Mouse (Mus musculus) kidney, postnatal 0 days (tissue): ENCODE measurements around the gene Kcnh3. TPM values are rescaled to one million over a fixed set of nuclear protein-coding genes. Genes with fewer than 3 reads are reported as not detected.
A peak's percentile ranks its signal among the peaks of the same experiment; 100 is the strongest.

ENCODE experiments used
- ATAC-seq: fragments of 200-750 bp; cut with Nextera tagmentation; replicated peaks from 2 replicates; pipeline ENCODE4 v1.8.0; 2017; ENCODE audit warnings: low read depth, moderate number of reproducible peaks, moderate TSS enrichment, moderate library complexity; ENCODE audit not compliant: low FRiP score
- DNase-seq: peaks from one replicate; pipeline ENCODE4 v3.0.0-alpha.2; 2016; ENCODE audit warnings: low spot score
- H3K27ac ChIP-seq: fragments of 300-500 bp; sonication (generic); 2 replicates; pipeline ENCODE4 v1.5.1; 2014; ENCODE audit warnings: mild to moderate bottlenecking
- H3K27me3 ChIP-seq: fragments of 300-500 bp; sonication (generic); 2 replicates; pipeline ENCODE4 v1.6.1; 2014; ENCODE audit warnings: low read length, mixed read lengths; ENCODE audit not compliant: insufficient read depth
- H3K36me3 ChIP-seq: fragments of 300-500 bp; sonication (generic); 2 replicates; pipeline ENCODE4 v1.6.1; 2014; ENCODE audit warnings: low read length, mixed read lengths; ENCODE audit not compliant: insufficient read depth
- H3K4me1 ChIP-seq: fragments of 300-500 bp; sonication (generic); replicated peaks from 2 replicates; pipeline ENCODE4 v1.6.1; 2014; ENCODE audit warnings: antibody characterized with exemption, low read length, mixed read lengths; ENCODE audit not compliant: insufficient read depth
- H3K4me2 ChIP-seq: fragments of 300-500 bp; sonication (generic); 2 replicates; pipeline ENCODE4 v1.6.1; 2014; ENCODE audit warnings: mild to moderate bottlenecking, low read length, moderate library complexity, mixed read lengths
- H3K4me3 ChIP-seq: fragments of 300-500 bp; sonication (generic); replicated peaks from 2 replicates; pipeline ENCODE4 v1.5.1; 2014; ENCODE audit warnings: low read depth, low read length
- H3K9ac ChIP-seq: fragments of 300-500 bp; sonication (generic); 2 replicates; pipeline ENCODE4 v1.6.1; 2014; ENCODE audit warnings: low read depth, low read length
- H3K9me3 ChIP-seq: fragments of 300-500 bp; sonication (generic); replicated peaks from 2 replicates; pipeline ENCODE4 v1.6.1; 2016; ENCODE audit warnings: low read length, inconsistent platforms, mixed read lengths
- CTCF ChIP-seq: IDR thresholded peaks from 2 replicates; pipeline ENCODE4 v1.5.1; 2016; ENCODE audit warnings: antibody characterized with exemption, low read depth, mild to moderate bottlenecking, moderate library complexity
- WGBS: fragments of 180-500 bp; shearing (Covaris S2); extraction: QIAGEN DNeasy Blood & Tissue Kit; methylation state at CpG from one replicate; pipeline ENCODE4 v1.1.7; 2014; 5-methylcytosine and 5-hydroxymethylcytosine counted together
- polyA plus RNA-seq: library from polyadenylated mRNA; unstranded; fragments of >200 nt; fragmentation: Nextera tagmentation; extraction: Ambion mirVana; gene quantifications from 2 replicates; pipeline ENCODE4 v1.2.1, GENCODE M21; 2015

The Kcnh3 gene
- polyA plus RNA-seq, 1 experiment from 2014 or later, result 0.32 TPM

- WGBS, result 72% methylated on average over 2 of the region's 2 CpGs
- H3K9me3 ChIP-seq, result no peaks in the 10 kb centered on the region
- DNase-seq, result no peak
Measured at GRCm38 (mm10) chr15:99254477-99255005, 29.9 kb downstream of the Kcnh3 start.

GRCm38 (mm10) chr15:99255241-99255749 is 30.6 kb downstream of the Kcnh3 start:
- ATAC-seq, result no peak
- no peak overlapping the region for H3K4me3 ChIP-seq
- no peak overlapping the region for H3K9ac ChIP-seq
- TF ChIP-seq CTCF, result no peak
- H3K4me1 ChIP-seq, result peaks cover 7% of the 10 kb centered on the region; the same call in 1 of the 2 replicates
- no peaks in the 10 kb centered on the region for H3K9me3 ChIP-seq
- H3K27ac ChIP-seq, result no peak overlapping the region
- WGBS, result 88% methylated on average over 6 of the region's 6 CpGs
- no peaks in the 10 kb centered on the region for H3K27me3 ChIP-seq
- no peaks in the 10 kb centered on the region for H3K36me3 ChIP-seq
- no peak overlapping the region for H3K4me2 ChIP-seq
- no peak for DNase-seq

More at GRCm38 (mm10) chr15:99254477-99255005, 29.9 kb downstream of the Kcnh3 start:
- TF ChIP-seq CTCF, result no peak
- H3K4me3 ChIP-seq, result no peak overlapping the region
- H3K4me2 ChIP-seq, result no peak overlapping the region
- H3K4me1 ChIP-seq, result peaks cover 7% of the 10 kb centered on the region; the same call in 1 of the 2 replicates
- H3K36me3 ChIP-seq, result 0 out of 2 replicates have a peak, but pooled peaks cover under 1% of the 10 kb centered on the region
- no peak for ATAC-seq
- H3K27me3 ChIP-seq, result no peaks in the 10 kb centered on the region
- no peak overlapping the region for H3K9ac ChIP-seq
- no peak overlapping the region for H3K27ac ChIP-seq

GRCm38 (mm10) chr15:99259167-99259729 is 34.6 kb downstream of the Kcnh3 start:
- Histone ChIP-seq H3K27ac (peak overlapping the region; percentile 50; the same call in 1 of the 2 replicates), H3K27me3 (no peaks in the 10 kb centered on the region), H3K4me3 (no peak overlapping the region), H3K4me1 (no peaks in the 10 kb centered on the region; the same call in 1 of the 2 replicates), H3K4me2 (peak overlapping the region; percentile 50), H3K36me3 (no peaks in the 10 kb centered on the region), H3K9me3 (no peaks in the 10 kb centered on the region), H3K9ac (no peak overlapping the region)
- ATAC-seq, result peak; percentile 35; the same call in 1 of the 2 replicates
- no peak for TF ChIP-seq CTCF
- DNase-seq, result no peak
- 56% methylated on average over 8 of the region's 8 CpGs for WGBS

GRCm38 (mm10) chr15:99259730-99260252 is 35.1 kb downstream of the Kcnh3 start:
- H3K4me2 ChIP-seq, result peak overlapping the region; percentile 50
- H3K9ac ChIP-seq, result 0 out of 2 replicates have a peak overlapping the region, but pooled peaks have one; percentile 23
- H3K36me3 ChIP-seq, result no peaks in the 10 kb centered on the region
- no peaks in the 10 kb centered on the region for H3K9me3 ChIP-seq
- no peak overlapping the region for H3K4me3 ChIP-seq
- peak; percentile 50; the same call in 1 of the 2 replicates for ATAC-seq
- peak overlapping the region; percentile 50; the same call in 1 of the 2 replicates for H3K27ac ChIP-seq
- under 1% methylated on average over 8 of the region's 10 CpGs for WGBS
- TF ChIP-seq CTCF, result no peak
- H3K27me3 ChIP-seq, result no peaks in the 10 kb centered on the region
- no peaks in the 10 kb centered on the region for H3K4me1 ChIP-seq
- DNase-seq, result peak; percentile 92

- WGBS, result 16% methylated on average over 10 of the region's 10 CpGs
- DNase-seq, result peak; percentile 41
Measured at GRCm38 (mm10) chr15:99262702-99263101, 38.0 kb downstream of the Kcnh3 start.

GRCm38 (mm10) chr15:99264363-99264762 is 39.7 kb downstream of the Kcnh3 start:
- no peak for TF ChIP-seq CTCF
- Histone ChIP-seq H3K4me1 (no peaks in the 10 kb centered on the region), H3K27ac (no peak overlapping the region), H3K9me3 (no peaks in the 10 kb centered on the region), H3K4me3 (no peak overlapping the region), H3K27me3 (no peaks in the 10 kb centered on the region), H3K36me3 (no peaks in the 10 kb centered on the region), H3K9ac (no peak overlapping the region), H3K4me2 (no peak overlapping the region)
- ATAC-seq (no peak), DNase-seq (no peak)
- 88% methylated on average over 2 of the region's 2 CpGs for WGBS

More at GRCm38 (mm10) chr15:99262702-99263101, 38.0 kb downstream of the Kcnh3 start:
- ATAC-seq, result no peak
- Histone ChIP-seq H3K27me3 (no peaks in the 10 kb centered on the region), H3K4me1 (no peaks in the 10 kb centered on the region), H3K4me3 (no peak overlapping the region), H3K27ac (no peak overlapping the region), H3K36me3 (no peaks in the 10 kb centered on the region), H3K4me2 (no peak overlapping the region), H3K9ac (no peak overlapping the region), H3K9me3 (no peaks in the 10 kb centered on the region)
- no peak for TF ChIP-seq CTCF
